Mouse (Mus musculus) C2C12 (cell line): ENCODE results near the gene Mapk6.

Experiments
- CEBPB ChIP-seq: IDR thresholded peaks from one replicate; pipeline ENCODE4 v1.6.1; 2011; ENCODE audit warnings: low read depth, mild to moderate bottlenecking, control low read depth, moderate library complexity
- CTCF ChIP-seq: IDR thresholded peaks from one replicate; pipeline ENCODE4 v1.5.1; 2011; ENCODE audit not compliant: control insufficient read depth, insufficient read depth, insufficient read length
- FOSL1 ChIP-seq: IDR thresholded peaks from one replicate; pipeline ENCODE4 v1.8.0; 2011; ENCODE audit warnings: mild to moderate bottlenecking, low read length; ENCODE audit not compliant: poor library complexity, insufficient read depth, severe bottlenecking
- MAX ChIP-seq: IDR thresholded peaks from one replicate; pipeline ENCODE4 v1.6.1; 2011; ENCODE audit warnings: mild to moderate bottlenecking, control low read depth
- MYOD1 ChIP-seq: IDR thresholded peaks from one replicate; pipeline ENCODE4 v1.6.1; 2011; ENCODE audit warnings: low read depth; ENCODE audit not compliant: control insufficient read depth, insufficient read length
- MYOG ChIP-seq: IDR thresholded peaks from one replicate; pipeline ENCODE4 v1.6.1; 2011; ENCODE audit not compliant: control insufficient read depth, insufficient read length; ENCODE audit errors: extremely low read depth
- USF1 ChIP-seq: IDR thresholded peaks from one replicate; pipeline ENCODE4 v1.6.1; 2011; ENCODE audit warnings: low read depth, mild to moderate bottlenecking, control low read depth, moderate library complexity

DNA sequence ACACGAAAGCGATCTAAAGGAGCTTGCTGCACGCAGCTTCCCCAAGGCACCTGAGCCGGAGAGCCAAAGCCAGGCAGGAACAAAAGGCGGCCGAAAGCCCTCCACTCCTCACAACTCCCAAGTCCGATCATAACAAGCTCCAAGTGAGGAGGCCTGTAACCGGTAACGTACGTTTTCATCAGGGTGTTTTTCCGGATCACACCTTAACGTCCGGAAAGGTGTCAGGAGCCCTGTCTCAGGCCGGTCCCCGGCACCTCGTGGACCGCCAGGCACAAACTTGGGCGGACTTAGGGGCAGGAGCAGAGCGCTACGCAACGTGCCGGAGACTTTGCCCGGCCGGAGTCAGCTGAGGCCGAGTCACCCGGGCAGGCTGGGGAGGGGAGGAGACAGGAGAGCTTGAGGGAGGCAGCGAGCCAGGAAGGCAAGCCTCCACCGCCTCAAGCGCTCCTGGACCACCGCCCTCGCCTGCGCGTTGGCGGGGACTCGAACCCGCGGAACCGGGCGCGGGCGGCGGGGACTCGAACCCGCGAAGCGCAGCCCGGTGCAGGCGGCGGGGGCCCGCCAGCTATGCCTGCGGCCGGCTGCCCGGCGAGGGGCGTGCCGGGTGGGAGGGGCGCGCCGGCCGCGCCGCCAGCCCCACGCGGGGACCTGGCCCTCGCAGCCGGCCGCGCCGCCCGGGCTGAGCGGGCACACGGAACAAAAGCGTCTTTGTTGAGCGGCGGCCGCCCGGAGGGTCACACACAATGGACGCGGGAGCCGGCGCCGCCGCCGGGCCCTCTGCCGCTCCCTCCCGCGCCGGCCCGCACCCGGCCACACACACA is 564 bp downstream of the Mapk6 start:
- TF ChIP-seq CTCF (no peak), MYOG (no peak), MAX (no peak), USF1 (no peak), FOSL1 (no peak), CEBPB (no peak), MYOD1 (no peak)
